Mouse (Mus musculus) midbrain, embryonic 10.5 days (tissue): ENCODE data around the gene Rnf126. TPM values are rescaled to one million over a fixed set of nuclear protein-coding genes. Genes with fewer than 3 reads are reported as not detected.
"Not testable (repeated sequence)": the region's sequence is repeated elsewhere in the genome, so short reads cannot be mapped to it uniquely, and the experiment has no call there.

Experiments
- DNase-seq: peaks from one replicate; pipeline ENCODE4 v3.0.0-alpha.2; 2017; ENCODE audit warnings: low spot score
- H3K27ac ChIP-seq: fragments of 300-500 bp; sonication (generic); replicated peaks from 2 replicates; pipeline ENCODE4 v1.5.1; 2016; ENCODE audit warnings: mild to moderate bottlenecking
- H3K27me3 ChIP-seq: fragments of 300-500 bp; sonication (generic); 2 replicates; pipeline ENCODE4 v1.6.1; 2016; ENCODE audit warnings: low read depth, mild to moderate bottlenecking; ENCODE audit not compliant: poor library complexity, severe bottlenecking
- H3K36me3 ChIP-seq: fragments of 300-500 bp; sonication (generic); 2 replicates; pipeline ENCODE4 v1.6.1; 2016; ENCODE audit warnings: mild to moderate bottlenecking, moderate library complexity
- H3K4me1 ChIP-seq: fragments of 300-500 bp; sonication (generic); 2 replicates; pipeline ENCODE4 v1.6.1; 2016
- H3K4me3 ChIP-seq: fragments of 300-500 bp; sonication (generic); 2 replicates; pipeline ENCODE4 v1.5.1; 2016; ENCODE audit warnings: mild to moderate bottlenecking, moderate library complexity
- H3K9me3 ChIP-seq: fragments of 300-500 bp; sonication (generic); replicated peaks from 2 replicates; pipeline ENCODE4 v1.6.1; 2016; ENCODE audit warnings: mild to moderate bottlenecking
- WGBS: fragments of 180-500 bp; shearing (Covaris S2); methylation state at CpG from one replicate; pipeline ENCODE4 v1.1.7; 2016; 5-methylcytosine and 5-hydroxymethylcytosine counted together
- polyA plus RNA-seq: library from polyadenylated mRNA; unstranded; fragments of >200 nt; fragmentation: Nextera tagmentation; extraction: Ambion mirVana; gene quantifications from 2 replicates; pipeline ENCODE4 v1.2.1, GENCODE M21; 2016

Rnf126 gene
- polyA plus RNA-seq, 1 experiment from 2014 or later: 118 TPM

DNA sequence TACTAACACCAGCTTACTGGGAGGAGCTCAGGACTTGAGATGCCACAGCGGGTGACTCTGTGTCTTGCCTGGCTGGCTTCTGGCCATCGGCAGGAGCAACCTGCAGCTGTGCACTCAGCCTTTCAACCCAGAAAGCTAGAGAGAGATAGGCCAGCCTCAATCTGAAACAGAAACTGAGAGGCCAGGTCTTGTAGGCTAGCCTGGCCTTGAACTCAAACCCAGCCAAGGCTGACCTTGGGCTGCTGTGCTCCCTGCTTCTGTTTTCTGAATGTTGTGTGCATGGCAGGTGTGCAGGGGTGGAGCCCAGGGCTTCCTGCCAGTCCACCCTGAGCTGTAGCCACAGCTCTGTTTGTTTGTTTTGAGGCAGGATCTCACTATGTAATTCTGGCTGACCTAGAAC, 6.5 kb upstream of the Rnf126 start:
- 86% methylated on average over 2 of the region's 2 CpGs for WGBS
- no peaks in the 10 kb centered on the region for H3K36me3 ChIP-seq

DNA sequence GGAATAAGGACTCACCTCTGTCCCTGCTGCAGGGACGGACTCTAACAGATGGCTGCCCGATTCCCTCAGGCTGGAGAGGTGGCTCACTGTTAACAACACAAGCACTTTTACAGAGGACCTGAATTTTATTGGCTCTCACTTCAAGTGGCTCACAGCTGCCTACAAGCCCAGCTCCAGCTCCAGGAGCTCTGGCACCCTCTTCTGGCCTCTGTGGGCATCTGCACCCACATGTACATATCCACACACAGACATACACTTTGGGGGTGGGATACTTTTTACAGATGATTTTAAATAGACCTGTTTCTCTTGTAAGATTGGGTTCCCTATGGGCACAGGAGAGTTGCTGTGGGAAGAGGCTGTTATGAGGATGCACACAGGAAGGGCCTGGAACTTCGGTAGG, 5.6 kb upstream of the Rnf126 start:
- Histone ChIP-seq H3K9me3 (peaks cover 11% of the 10 kb centered on the region), H3K36me3 (no peaks in the 10 kb centered on the region), H3K4me3 (no peak overlapping the region), H3K27ac (no peak overlapping the region), H3K27me3 (peaks cover 25% of the 10 kb centered on the region), H3K4me1 (peaks cover 22% of the 10 kb centered on the region)
- 94% methylated on average over 3 of the region's 3 CpGs for WGBS
- DNase-seq: no peak

More for the DNA sequence above, 6.5 kb upstream of the Rnf126 start:
- Histone ChIP-seq H3K27ac (no peak overlapping the region), H3K4me1 (peaks cover 22% of the 10 kb centered on the region), H3K9me3 (peaks cover 11% of the 10 kb centered on the region), H3K4me3 (no peak overlapping the region), H3K27me3 (peaks cover 34% of the 10 kb centered on the region)
- no peak for DNase-seq

- 83% methylated on average over 4 of the region's 4 CpGs for WGBS
- H3K4me3 ChIP-seq: no peak overlapping the region
Observed at GRCm38 (mm10) chr10:79769329-79769728, 2.6 kb upstream of the Rnf126 start.

DNA sequence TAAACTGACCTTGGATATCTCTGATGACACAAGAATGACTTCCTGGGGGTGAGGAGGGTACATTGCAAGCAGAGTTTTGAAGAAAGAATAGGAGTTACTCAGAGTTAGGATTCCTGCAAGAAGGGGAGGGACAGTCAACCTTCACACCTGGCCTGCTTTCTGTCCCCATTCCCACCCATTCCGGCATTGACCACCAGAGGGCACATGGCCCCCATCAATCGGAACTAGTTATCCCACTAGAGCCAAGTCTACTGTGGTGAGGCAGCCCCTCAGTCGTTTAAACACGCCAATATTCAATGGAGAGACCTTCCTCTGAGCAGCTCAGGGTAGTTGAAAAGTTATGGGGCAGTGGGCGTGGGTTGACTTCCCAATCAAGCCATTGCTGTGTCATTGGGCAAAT, 1.6 kb upstream of the Rnf126 start:
- H3K27me3 ChIP-seq: 0 out of 2 replicates have a peak, but pooled peaks cover 9% of the 10 kb centered on the region
- H3K4me3 ChIP-seq: peak overlapping the region; percentile 98; the same call in 1 of the 2 replicates
- H3K4me1 ChIP-seq: peaks cover 50% of the 10 kb centered on the region
- peak; percentile 84 for DNase-seq
- WGBS: 0% methylated on average over 5 of the region's 5 CpGs
- H3K9me3 ChIP-seq: 0 out of 2 replicates have a peak, but pooled peaks cover 4% of the 10 kb centered on the region
- no peak overlapping the region; the same call in 1 of the 2 replicates for H3K27ac ChIP-seq
- peaks cover 12% of the 10 kb centered on the region for H3K36me3 ChIP-seq

More at GRCm38 (mm10) chr10:79769329-79769728, 2.6 kb upstream of the Rnf126 start:
- Histone ChIP-seq H3K9me3 (0 out of 2 replicates have a peak, but pooled peaks cover 4% of the 10 kb centered on the region), H3K27ac (no peak overlapping the region), H3K27me3 (0 out of 2 replicates have a peak, but pooled peaks cover 9% of the 10 kb centered on the region), H3K4me1 (peaks cover 44% of the 10 kb centered on the region), H3K36me3 (0 out of 2 replicates have a peak, but pooled peaks cover 3% of the 10 kb centered on the region)
- no peak for DNase-seq

- Histone ChIP-seq H3K27me3 (0 out of 2 replicates have a peak, but pooled peaks cover 9% of the 10 kb centered on the region), H3K4me3 (peak overlapping the region; percentile 98), H3K36me3 (peaks cover 20% of the 10 kb centered on the region), H3K4me1 (peaks cover 50% of the 10 kb centered on the region), H3K27ac (peak overlapping the region; percentile 98), H3K9me3 (0 out of 2 replicates have a peak, but pooled peaks cover 4% of the 10 kb centered on the region)
- DNase-seq: peak; percentile 97
- WGBS: 12% methylated on average over 40 of the region's 40 CpGs
Observed at GRCm38 (mm10) chr10:79767372-79768244, 856 bp upstream of the Rnf126 start.

DNA sequence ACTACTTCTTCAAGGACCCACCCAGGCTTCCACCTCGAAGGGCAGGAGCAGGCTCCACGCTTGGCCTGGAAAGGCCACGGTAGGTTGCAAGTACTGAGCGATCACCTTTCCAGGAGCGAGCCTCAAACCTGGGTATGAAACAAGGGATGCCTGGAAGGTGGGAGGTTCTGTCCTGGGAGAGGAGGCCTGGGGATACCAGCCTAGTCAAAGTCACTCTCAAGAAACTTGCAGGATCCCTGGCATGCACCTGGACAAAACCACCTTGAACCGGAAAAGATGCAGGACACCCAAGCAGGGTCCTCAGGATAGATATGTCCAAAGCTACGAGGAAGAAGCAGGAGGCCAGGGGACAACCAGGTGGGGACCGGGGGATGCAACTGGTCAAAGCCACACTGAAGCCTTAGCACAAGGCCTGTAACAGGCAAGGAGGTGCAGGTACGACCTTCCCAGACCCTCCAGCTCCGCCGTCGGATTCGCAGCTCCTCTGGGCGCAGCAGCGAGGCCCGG, 698 bp downstream of the Rnf126 start:
- DNase-seq: no peak
- Histone ChIP-seq H3K4me1 (peaks cover 50% of the 10 kb centered on the region), H3K27ac (peak overlapping the region; percentile 98), H3K36me3 (peaks cover 35% of the 10 kb centered on the region), H3K4me3 (peak overlapping the region; percentile 98), H3K9me3 (no peaks in the 10 kb centered on the region), H3K27me3 (0 out of 2 replicates have a peak, but pooled peaks cover 9% of the 10 kb centered on the region)
- 10% methylated on average over 16 of the region's 16 CpGs for WGBS

GRCm38 (mm10) chr10:79765228-79765745, 1.5 kb downstream of the Rnf126 start:
- Histone ChIP-seq H3K27ac (peak overlapping the region; percentile 98; the same call in 1 of the 2 replicates), H3K9me3 (no peaks in the 10 kb centered on the region), H3K27me3 (0 out of 2 replicates have a peak, but pooled peaks cover 2% of the 10 kb centered on the region), H3K4me3 (peak overlapping the region; percentile 98), H3K4me1 (peaks cover 50% of the 10 kb centered on the region), H3K36me3 (peaks cover 43% of the 10 kb centered on the region)
- WGBS: 60% methylated on average over 2 of the region's 2 CpGs
- no peak for DNase-seq

GRCm38 (mm10) chr10:79764234-79764633, 2.5 kb downstream of the Rnf126 start:
- no peak for DNase-seq
- Histone ChIP-seq H3K27me3 (no peaks in the 10 kb centered on the region), H3K27ac (no peak overlapping the region), H3K36me3 (peaks cover 52% of the 10 kb centered on the region), H3K4me1 (peaks cover 50% of the 10 kb centered on the region), H3K9me3 (no peaks in the 10 kb centered on the region), H3K4me3 (no peak overlapping the region)
- 90% methylated on average over 7 of the region's 7 CpGs for WGBS

DNA sequence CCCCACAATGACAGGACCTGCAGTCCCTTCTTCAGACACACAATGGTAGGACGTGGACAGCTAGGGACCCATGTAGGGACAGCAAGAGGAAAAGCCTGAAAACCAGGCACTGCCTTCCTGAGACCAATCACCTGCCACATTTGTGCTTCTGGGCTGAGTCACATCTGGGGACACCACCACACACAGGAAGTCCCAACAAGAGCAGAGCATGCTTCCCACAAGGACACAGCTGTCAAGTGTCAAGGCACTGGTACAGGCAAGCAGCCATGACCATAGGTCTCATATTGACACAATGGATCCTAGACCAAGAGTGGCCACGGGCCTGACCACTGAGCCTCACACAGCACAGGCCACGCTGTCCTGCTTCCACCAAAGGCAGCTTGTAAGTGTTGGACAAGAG, 3.9 kb downstream of the Rnf126 start:
- H3K36me3 ChIP-seq: peaks cover 66% of the 10 kb centered on the region
- no peak overlapping the region for H3K27ac ChIP-seq
- no peak for DNase-seq
- H3K4me3 ChIP-seq: no peak overlapping the region
- H3K27me3 ChIP-seq: no peaks in the 10 kb centered on the region
- WGBS: 88% methylated on average over 3 of the region's 3 CpGs
- no peaks in the 10 kb centered on the region for H3K9me3 ChIP-seq
- peaks cover 39% of the 10 kb centered on the region for H3K4me1 ChIP-seq

DNA sequence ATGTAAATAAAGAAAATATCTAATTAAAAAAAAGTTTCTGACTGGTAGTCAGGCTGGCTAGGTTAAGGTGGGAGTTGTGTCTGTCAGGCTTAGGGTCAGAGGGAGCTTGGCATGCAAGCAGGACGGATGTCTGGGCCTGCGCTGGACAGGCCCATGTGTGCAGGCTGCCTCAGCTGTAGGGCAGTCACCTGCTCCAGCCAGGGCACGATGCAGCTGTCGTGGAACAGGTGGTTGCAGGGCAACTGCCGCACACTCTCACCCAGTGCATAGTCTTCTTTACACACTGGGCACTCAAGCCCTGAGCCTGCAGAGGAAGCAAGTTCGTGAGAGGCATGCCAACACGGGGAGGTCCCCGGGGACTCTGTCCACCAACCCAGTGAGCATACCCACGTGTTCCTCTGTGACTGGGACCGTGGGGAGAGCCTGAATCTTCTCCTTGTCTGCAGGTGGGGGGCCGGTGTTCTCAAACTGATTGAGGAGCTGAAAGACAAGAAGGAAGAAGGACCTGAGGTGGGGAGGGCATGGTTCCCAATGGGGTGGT, 6.1 kb downstream of the Rnf126 start:
- H3K36me3 ChIP-seq: peaks cover 88% of the 10 kb centered on the region
- DNase-seq: no peak
- peak overlapping the region; percentile 20; the same call in 1 of the 2 replicates for H3K4me3 ChIP-seq
- no peaks in the 10 kb centered on the region for H3K9me3 ChIP-seq
- peaks cover 8% of the 10 kb centered on the region; the same call in 1 of the 2 replicates for H3K27me3 ChIP-seq
- 95% methylated on average over 11 of the region's 11 CpGs for WGBS
- no peak overlapping the region for H3K27ac ChIP-seq
- peaks cover 22% of the 10 kb centered on the region for H3K4me1 ChIP-seq

GRCm38 (mm10) chr10:79759675-79760074, 7.1 kb downstream of the Rnf126 start:
- 91% methylated on average over 1 of the region's 1 CpGs for WGBS
- not testable (repeated sequence) for DNase-seq, H3K27ac ChIP-seq, H3K4me3 ChIP-seq, H3K9me3 ChIP-seq
- Histone ChIP-seq H3K36me3 (peaks cover 88% of the 10 kb centered on the region), H3K4me1 (peaks cover 22% of the 10 kb centered on the region), H3K27me3 (peaks cover 14% of the 10 kb centered on the region; the same call in 1 of the 2 replicates)

GRCm38 (mm10) chr10:79756660-79757059, 10.1 kb downstream of the Rnf126 start:
- WGBS: 94% methylated on average over 24 of the region's 24 CpGs
- H3K9me3 ChIP-seq: no peaks in the 10 kb centered on the region
- peaks cover 13% of the 10 kb centered on the region for H3K4me1 ChIP-seq
- H3K27ac ChIP-seq: no peak overlapping the region
- H3K27me3 ChIP-seq: peaks cover 14% of the 10 kb centered on the region; the same call in 1 of the 2 replicates
- peaks cover 60% of the 10 kb centered on the region for H3K36me3 ChIP-seq
- DNase-seq: no peak
- no peak overlapping the region for H3K4me3 ChIP-seq
